Mouse (Mus musculus) mammary gland, adult 2 months (tissue): Measurements from ENCODE around the gene Olfr187. TPM values are rescaled to one million over a fixed set of nuclear protein-coding genes. Genes with fewer than 3 reads are reported as not detected.

Experiments used
- polyA plus RNA-seq: library from polyadenylated mRNA; depleted of rRNA; stranded (reverse); fragments of >200 nt; gene quantifications from 2 replicates; pipeline ENCODE4 v1.2.3, GENCODE M21; 2012; ENCODE audit warnings: low replicate concordance; rRNA removed

Gene Olfr187
- not detected in 2 replicates for polyA plus RNA-seq

DNA sequence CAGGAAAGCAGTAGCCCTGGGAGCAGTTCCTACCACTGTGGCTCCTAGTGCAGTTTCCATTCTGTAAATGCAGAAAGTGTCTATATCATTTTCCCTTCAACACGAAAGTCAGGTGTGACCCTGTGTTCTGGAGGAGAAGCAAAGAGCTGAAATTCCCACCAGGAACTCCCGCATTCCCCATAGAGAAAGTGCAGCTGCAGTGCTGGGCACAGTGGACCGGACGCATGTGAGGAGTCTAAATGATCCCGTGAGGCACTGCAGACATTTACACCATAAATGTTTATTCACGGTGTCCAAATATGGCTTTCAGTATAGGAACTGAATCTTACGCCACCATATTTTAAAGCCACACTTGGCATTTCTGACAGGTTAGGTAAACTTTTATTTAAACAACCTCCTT lies at the start of gene Olfr187:
Gene Olfr187, minus strand, starts transcription at position 58 of the 400 bp plus-strand sequence.

DNA sequence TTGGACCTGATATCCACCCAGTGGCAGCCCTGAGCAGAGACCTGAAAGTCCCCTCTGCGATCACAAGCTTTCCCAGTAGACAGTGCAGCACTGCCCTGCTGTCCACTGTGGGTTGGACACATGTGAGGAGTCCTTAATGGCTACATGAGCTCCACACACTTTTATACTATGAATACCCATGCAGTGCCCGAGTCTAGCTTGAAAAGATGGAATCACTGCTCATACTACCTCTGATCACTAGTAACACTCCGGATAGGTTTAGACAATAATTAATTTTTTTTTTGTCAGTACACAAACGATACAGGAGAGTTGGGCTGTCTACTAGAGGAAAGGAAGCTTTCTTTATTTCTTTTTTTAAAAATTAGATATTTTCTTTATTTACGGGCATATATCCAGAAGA lies 38.3 kb upstream of the Olfr187 start, which contains the start of gene Olfr190:
Gene Olfr190, minus strand, starts transcription at position 101 of the 400 bp plus-strand sequence.

DNA sequence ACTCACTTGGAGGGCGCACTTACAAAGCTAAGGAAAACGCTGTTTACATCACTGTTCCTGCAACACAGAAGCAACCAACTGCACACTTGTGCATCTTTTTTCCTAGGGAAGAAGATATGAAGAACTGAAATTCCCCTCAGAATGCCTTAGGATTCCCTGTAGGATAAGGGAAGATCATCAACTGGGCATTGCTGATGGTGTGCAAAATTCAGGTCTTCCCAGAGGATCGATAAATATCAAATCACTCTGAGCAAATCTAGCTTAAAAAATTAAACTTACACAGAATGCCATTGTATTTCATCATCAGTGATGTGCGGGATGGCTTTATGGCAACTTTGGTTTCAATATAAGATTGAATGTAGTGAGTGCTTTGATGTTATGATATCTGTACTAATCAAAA lies 9.4 kb downstream of the Olfr187 start, which contains the start of gene Olfr186:
Gene Olfr186, minus strand, starts transcription at position 101 of the 400 bp plus-strand sequence.

DNA sequence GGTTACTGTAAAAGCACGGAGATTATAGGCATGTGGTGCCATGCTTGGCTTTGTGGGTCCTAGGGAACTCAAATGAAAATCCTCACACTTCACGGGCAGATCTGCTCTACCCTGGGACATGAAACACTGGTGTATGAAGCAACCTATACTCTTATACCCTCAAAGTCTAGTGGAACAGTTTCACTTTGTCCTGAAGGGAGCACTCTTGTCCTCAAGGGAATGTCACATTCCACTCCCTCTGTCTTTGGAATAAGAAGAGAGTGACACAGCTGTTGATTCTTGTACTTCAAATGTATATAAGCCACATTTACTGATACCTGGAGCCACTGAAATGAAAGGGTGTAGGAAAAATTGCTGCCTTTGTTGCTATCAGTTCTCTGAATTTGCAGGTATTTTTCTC lies 44.5 kb downstream of the Olfr187 start, which contains the start of gene Olfr183:
Gene Olfr183, plus strand, starts transcription at position 301 of the 400 bp plus-strand sequence.

Other genes with a start within 250 kb of the Olfr187 start
- gene Olfr173, start 239.5 kb downstream of the Olfr187 start, polyA plus RNA-seq: not detected in 2 replicates
- gene Olfr175-ps1, start 213.0 kb downstream of the Olfr187 start, polyA plus RNA-seq: not detected in 2 replicates
- gene Olfr177, start 165.0 kb downstream of the Olfr187 start, polyA plus RNA-seq: not detected in 2 replicates
- gene Olfr178, start 147.7 kb downstream of the Olfr187 start, polyA plus RNA-seq: not detected in 2 replicates
- gene Olfr181, start 111.0 kb downstream of the Olfr187 start, polyA plus RNA-seq: not detected in 2 replicates
- not detected in 2 replicates for gene Olfr180, start 110.4 kb downstream of the Olfr187 start, polyA plus RNA-seq
- gene Olfr183, start 44.4 kb downstream of the Olfr187 start, polyA plus RNA-seq: 0.06 TPM in 1 of 2 replicates, not detected in the other
- gene Olfr186, start 9.5 kb downstream of the Olfr187 start, polyA plus RNA-seq: not detected in 2 replicates
- gene Olfr190, start 38.2 kb upstream of the Olfr187 start, polyA plus RNA-seq: not detected in 2 replicates
- gene Olfr191, start 50.1 kb upstream of the Olfr187 start, polyA plus RNA-seq: not detected in 2 replicates
- gene Olfr193, start 72.1 kb upstream of the Olfr187 start, polyA plus RNA-seq: not detected in 2 replicates
- gene Olfr194, start 81.3 kb upstream of the Olfr187 start, polyA plus RNA-seq: not detected in 2 replicates
- gene Olfr195, start 107.3 kb upstream of the Olfr187 start, polyA plus RNA-seq: not detected in 2 replicates
- not detected in 2 replicates for gene Olfr196, start 130.7 kb upstream of the Olfr187 start, polyA plus RNA-seq
- not detected in 2 replicates for gene Olfr198, start 163.8 kb upstream of the Olfr187 start, polyA plus RNA-seq
- not detected in 2 replicates for gene Olfr199, start 180.0 kb upstream of the Olfr187 start, polyA plus RNA-seq
- not detected in 2 replicates for gene Olfr201, start 232.9 kb upstream of the Olfr187 start, polyA plus RNA-seq
- not detected in 2 replicates for gene Olfr202, start 247.0 kb upstream of the Olfr187 start, polyA plus RNA-seq